Mouse (Mus musculus) C2C12 (cell line): ENCODE data around the gene Dydc2.

Experiments used
- CTCF ChIP-seq: IDR thresholded peaks from one replicate; pipeline ENCODE4 v1.5.1; 2011; ENCODE audit not compliant: control insufficient read depth, insufficient read depth, insufficient read length
- MAX ChIP-seq: IDR thresholded peaks from one replicate; pipeline ENCODE4 v1.6.1; 2011; ENCODE audit warnings: mild to moderate bottlenecking, control low read depth
- MYOD1 ChIP-seq: IDR thresholded peaks from one replicate; pipeline ENCODE4 v1.6.1; 2011; ENCODE audit warnings: low read depth; ENCODE audit not compliant: control insufficient read depth, insufficient read length
- USF1 ChIP-seq: IDR thresholded peaks from one replicate; pipeline ENCODE4 v1.6.1; 2011; ENCODE audit warnings: low read depth, mild to moderate bottlenecking, control low read depth, moderate library complexity

DNA sequence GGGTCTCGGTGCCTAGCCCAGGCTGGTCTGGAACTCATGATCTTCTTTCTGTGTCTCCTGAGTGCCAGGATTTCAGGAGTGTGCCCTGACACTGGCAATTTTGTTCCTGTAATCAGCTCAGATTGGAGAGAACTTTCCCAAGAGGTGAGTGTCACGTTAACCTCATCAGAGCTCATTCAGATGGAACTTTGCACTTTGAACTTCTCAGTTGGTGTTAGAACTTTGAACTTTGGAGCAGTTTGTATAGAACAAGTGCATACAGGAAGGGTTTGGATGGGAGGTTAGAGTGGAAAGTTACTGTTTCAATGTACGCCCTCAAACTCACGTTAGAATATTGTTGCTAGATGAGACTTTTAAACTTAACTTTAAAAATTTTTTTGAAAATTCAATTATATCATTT, 39.7 kb downstream of the Dydc2 start:
- TF ChIP-seq CTCF (no peak), MYOD1 (no peak), MAX (no peak), USF1 (no peak)
